Mouse (Mus musculus): ENCODE results near the gene Kalrn.

Gene Kalrn

GRCm38 (mm10) chr16:34254002-34254645 lies 319.2 kb downstream of the Kalrn start:
- no peak for DNase-seq

- no peak for DNase-seq
Observed at GRCm38 (mm10) chr16:34252670-34253069, 320.7 kb downstream of the Kalrn start.

- DNase-seq, result no peak
Observed at GRCm38 (mm10) chr16:34248256-34248655, 325.1 kb downstream of the Kalrn start.

- DNase-seq, result peak; percentile 56
Observed at GRCm38 (mm10) chr16:34241936-34242729, 331.2 kb downstream of the Kalrn start.

GRCm38 (mm10) chr16:34239618-34240017 lies 333.7 kb downstream of the Kalrn start:
- DNase-seq, result no peak

GRCm38 (mm10) chr16:34236898-34237611 lies 336.3 kb downstream of the Kalrn start:
- DNase-seq, result peak; percentile 52

GRCm38 (mm10) chr16:34235086-34235485 lies 338.2 kb downstream of the Kalrn start:
- no peak for DNase-seq

GRCm38 (mm10) chr16:34231952-34232351 lies 341.4 kb downstream of the Kalrn start:
- DNase-seq, result no peak

- no peak for DNase-seq
Observed at GRCm38 (mm10) chr16:34231146-34231545, 342.2 kb downstream of the Kalrn start.

- no peak for DNase-seq
Observed at GRCm38 (mm10) chr16:34229350-34229749, 344.0 kb downstream of the Kalrn start.

GRCm38 (mm10) chr16:34228661-34229060 lies 344.7 kb downstream of the Kalrn start:
- peak; percentile 47 for DNase-seq

- no peak for DNase-seq
Observed at GRCm38 (mm10) chr16:34212160-34212559, 361.2 kb downstream of the Kalrn start.

GRCm38 (mm10) chr16:34211243-34211642 lies 362.1 kb downstream of the Kalrn start:
- no peak for DNase-seq

GRCm38 (mm10) chr16:34208748-34209147 lies 364.6 kb downstream of the Kalrn start:
- no peak for DNase-seq

GRCm38 (mm10) chr16:34207972-34208371 lies 365.4 kb downstream of the Kalrn start:
- DNase-seq, result no peak

GRCm38 (mm10) chr16:34204527-34205139 lies 368.7 kb downstream of the Kalrn start:
- DNase-seq, result no peak

GRCm38 (mm10) chr16:34199543-34199942 lies 373.8 kb downstream of the Kalrn start:
- no peak for DNase-seq

GRCm38 (mm10) chr16:34192959-34193842 lies 380.1 kb downstream of the Kalrn start:
- DNase-seq, result peak; percentile 54

GRCm38 (mm10) chr16:34184721-34185120 lies 388.6 kb downstream of the Kalrn start:
- DNase-seq, result peak; percentile 3

- DNase-seq, result no peak
Observed at GRCm38 (mm10) chr16:34183186-34183585, 390.1 kb downstream of the Kalrn start.

- DNase-seq, result no peak
Observed at GRCm38 (mm10) chr16:34175625-34176024, 397.7 kb downstream of the Kalrn start.

- no peak for DNase-seq
Observed at GRCm38 (mm10) chr16:34172572-34173181, 400.7 kb downstream of the Kalrn start.

Measured in lung, postnatal 36 days (tissue).